Mouse (Mus musculus) ES-E14 (cell line): ENCODE measurements at regions not wholly inside any gene's neighbourhood (a gene's known extent, or its start where the extent isn't known, plus 50 kb on each side); places are given as distances from the start of the nearest gene placed in this dataset.

Experiments used
- ZC3H11A ChIP-seq: IDR thresholded peaks from 2 replicates; pipeline ENCODE4 v1.6.1; 2012; ENCODE audit warnings: low read depth, mild to moderate bottlenecking, inconsistent platforms, low read length, borderline replicate concordance
- ZNF384 ChIP-seq: IDR thresholded peaks from 2 replicates; pipeline ENCODE4 v1.6.1; 2012; ENCODE audit warnings: low read depth, low read length, inconsistent platforms

- TF ChIP-seq ZNF384: no peak
- no peak for TF ChIP-seq ZC3H11A
These were observed 91.7 kb upstream of the Htr1f start for GRCm38 (mm10) chr16:65197203-65197844.
